Mouse (Mus musculus) thymus, postnatal 25 days (tissue): ENCODE measurements around the gene Mdn1.

Experiments
- DNase-seq: peaks from one replicate; pipeline ENCODE4 v3.0.0; 2022

Gene Mdn1

DNA sequence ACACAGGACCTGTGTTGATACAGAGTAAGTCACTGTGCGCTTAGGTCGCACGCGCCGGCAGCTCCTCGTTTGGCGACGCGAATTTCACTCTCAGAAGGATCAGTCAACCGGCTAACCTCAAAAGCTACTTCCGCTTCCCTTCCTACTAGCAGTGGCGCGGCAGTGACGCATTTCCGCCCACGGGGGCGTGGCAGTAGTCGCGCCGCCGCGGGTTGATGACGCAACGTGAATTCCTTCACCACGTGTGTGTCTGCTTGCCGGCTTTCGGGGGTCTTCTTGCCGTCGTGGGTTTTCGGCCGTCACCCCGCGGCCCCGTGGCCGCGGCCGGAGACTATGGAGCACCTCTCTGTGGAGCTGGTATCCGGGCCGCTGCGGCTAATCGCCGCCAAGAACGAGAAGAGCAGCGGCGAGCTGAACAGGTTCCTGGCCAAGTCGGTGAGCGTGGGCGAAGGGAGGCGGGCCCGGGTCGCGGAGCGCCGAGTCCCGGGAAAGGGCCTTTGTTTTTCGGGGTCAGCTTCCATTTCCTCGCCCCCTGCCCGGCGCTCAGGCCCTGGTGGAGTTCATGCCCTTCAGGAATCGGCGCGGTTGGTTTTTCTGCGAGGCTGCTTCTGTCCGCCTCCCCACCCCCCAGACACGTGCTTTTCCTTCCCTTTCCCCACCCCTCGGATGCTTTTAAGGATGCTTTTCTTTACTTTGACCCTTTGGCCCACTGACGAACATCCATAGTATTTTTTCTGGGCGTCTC lies at the start of gene Mdn1:
Gene Mdn1, plus strand, starts transcription at position 202 of the 745 bp plus-strand sequence.
- peak; percentile 95 for DNase-seq

DNA sequence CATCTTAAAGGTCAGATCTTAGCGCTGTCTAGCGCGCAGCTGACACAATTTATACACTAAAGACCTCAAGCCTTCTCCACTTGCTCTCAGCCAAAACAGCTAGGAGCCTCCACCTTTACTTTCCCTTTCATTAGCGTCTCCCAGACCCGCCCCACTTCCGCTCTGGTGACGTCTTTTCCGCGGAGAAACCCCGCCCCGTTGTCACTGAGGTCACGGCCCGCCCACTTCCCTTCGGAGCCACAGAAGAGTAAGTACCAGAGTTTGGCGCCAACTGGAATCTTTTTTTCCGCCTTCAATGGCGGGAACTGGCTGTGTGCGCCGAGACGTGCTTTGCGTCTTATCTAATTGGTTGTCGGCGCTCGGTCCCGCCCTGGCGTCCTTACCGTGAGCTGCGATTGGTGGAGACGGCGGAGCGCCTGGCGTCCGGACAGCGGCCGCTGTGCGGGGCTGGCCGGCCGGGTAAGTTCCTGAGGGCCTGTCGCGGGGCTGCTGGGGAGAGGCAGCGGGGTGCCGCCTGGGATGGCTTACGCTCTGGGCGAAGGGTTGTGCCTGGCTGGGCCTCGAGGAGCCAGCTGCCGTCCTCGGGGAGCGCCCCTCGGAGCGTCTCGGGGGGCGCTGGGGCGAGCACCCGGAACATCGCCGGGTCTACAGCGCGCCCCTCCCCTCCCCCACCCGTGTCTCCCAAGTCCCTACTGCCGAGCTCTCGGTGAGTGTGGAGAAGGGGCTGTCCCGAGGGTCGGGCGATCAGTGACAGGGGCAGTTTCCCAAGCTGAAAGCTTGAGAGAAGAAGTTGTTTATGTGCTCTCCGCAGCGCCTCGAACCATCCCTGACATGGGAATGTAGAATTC lies 41.7 kb upstream of the Mdn1 start, which contains the start of gene Casp8ap2:
Gene Casp8ap2, plus strand, starts transcription at position 418 of the 848 bp plus-strand sequence.
- DNase-seq: peak; percentile 100

DNA sequence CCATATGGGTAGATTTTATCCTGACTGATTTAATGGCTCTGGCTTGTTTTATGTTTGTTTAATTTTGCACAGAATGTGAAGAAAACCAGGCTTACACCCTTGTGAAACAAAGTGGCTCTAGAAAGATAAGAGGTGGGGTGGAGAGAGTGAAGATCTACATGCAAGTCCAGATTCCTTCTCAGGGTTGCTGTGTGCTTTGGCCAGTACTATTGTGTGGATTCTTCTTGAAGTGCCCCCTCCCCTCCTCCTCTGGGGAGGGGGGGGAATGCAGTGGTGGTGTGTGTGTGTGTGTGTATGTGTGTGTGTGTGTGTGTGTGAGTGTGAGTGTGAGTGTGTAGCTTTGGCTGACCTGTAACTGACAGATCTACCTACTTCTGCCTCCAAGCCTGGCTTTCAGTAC lies 35.3 kb upstream of the Mdn1 start:
- no peak for DNase-seq

DNA sequence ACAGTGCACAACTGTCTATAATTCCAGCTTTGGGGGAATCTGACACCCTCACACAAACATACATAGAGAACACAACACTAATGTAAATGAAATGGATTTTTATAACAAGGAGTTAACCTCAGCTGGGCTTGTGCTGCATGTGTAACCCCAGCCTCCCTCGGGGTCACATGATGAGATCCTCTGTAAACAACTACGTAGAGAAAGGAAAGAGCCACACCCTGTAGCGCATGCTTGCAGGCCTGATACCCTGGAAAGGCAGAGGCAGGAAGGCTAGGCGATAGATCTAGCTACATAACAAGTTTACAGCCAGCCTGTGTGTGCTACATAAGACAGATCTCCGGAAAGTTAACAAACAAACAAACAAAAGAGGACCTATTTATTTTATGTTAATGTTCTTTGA lies 5.2 kb upstream of the Mdn1 start:
- no peak for DNase-seq

DNA sequence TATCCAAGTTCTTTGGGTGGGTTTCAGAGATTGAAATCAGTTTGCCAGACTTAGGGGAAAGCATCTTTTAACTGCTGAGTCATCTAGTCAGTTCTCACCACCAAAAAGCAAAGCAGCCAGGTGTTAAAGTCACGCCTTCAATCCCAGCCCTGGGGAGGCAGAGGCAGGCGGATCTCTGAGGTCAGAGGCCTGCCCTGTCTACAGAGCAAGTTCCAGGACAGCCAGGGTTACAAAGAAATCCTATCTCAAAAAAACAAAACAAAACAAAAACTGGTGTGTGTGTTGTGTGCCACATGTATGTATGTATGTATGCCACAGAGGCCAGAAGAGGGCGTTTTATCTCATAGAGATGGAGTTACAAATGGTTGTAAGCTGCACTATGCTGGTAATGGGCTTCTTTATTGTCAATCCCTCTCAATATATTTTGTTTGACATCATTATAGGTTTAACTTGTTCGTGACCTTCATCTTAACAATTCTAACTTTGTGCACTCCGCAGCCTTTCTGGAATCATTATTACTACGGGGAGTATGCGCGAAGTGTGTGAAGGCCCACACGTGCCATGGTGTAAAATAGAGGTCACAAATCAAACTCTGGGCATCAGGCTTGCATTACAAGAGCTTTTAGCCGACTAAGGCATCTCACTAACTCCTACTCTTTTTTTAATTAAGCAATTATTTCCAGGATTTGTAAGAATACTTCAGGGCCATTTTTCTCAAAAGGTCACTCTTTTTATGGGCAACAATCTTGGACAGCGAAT lies 594 bp upstream of the Mdn1 start:
- DNase-seq: no peak

DNA sequence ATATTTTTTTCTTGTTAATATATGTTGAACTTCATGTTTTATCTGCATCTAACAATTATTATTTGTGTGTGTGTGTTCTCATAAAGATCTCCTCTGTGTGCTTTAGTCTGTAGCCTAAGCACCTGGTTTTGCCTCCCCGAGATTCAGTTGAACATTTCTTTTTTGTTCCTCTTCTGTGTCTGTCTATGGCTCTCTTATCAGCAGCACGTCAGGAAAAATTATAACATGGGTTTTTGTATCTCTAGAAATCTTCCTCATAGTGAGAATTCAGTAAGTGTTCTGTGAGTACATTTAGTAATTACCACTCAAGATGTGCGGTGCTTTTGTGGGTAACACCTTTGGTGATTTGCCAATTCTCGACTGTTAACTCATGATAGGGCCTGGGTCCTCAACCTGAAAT lies 8.9 kb downstream of the Mdn1 start:
- no peak for DNase-seq

DNA sequence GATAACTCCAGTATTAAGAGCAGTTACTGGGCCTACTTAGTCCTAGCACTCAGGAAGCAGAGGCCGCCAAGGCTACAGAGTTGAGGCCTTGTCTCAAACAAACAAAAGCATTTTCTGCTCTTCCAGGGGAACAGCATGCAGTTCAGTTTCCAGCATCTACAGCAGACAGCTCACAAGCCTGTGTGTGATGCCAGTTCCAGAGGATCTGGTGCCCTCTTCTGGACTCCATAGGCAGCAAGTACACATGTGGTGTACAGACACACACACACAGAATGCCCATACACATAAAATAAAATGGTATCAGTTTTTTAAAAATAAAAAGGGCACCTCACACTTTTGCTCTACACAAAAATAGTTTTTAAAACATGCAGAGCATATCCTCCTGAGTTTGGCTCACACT lies 11.4 kb downstream of the Mdn1 start:
- peak; percentile 4 for DNase-seq

GRCm38 (mm10) chr4:32669825-32670224 lies 12.9 kb downstream of the Mdn1 start:
- peak; percentile 8 for DNase-seq

DNA sequence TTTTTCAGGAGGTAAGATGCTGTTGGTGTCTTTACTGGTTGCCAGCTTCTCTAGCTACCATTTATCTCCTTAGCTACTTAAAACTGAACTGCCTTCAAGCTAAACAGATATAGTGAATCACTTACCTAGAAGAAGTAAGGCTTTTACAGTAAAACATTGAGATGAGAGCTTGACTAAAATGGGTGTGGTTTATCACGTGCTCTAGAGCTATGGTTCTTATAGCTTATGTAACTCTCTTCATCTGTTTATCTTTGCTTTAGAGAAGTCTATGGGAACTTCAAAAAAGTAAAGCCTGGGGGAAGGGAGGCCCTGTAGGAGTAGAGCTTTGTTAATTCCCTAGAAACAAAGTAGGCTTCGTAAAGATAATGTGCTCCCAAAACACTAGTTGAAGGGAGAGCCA lies 17.1 kb downstream of the Mdn1 start:
- DNase-seq: no peak

GRCm38 (mm10) chr4:32677471-32677870 lies 20.6 kb downstream of the Mdn1 start:
- no peak for DNase-seq

GRCm38 (mm10) chr4:32680843-32681242 lies 23.9 kb downstream of the Mdn1 start:
- no peak for DNase-seq

DNA sequence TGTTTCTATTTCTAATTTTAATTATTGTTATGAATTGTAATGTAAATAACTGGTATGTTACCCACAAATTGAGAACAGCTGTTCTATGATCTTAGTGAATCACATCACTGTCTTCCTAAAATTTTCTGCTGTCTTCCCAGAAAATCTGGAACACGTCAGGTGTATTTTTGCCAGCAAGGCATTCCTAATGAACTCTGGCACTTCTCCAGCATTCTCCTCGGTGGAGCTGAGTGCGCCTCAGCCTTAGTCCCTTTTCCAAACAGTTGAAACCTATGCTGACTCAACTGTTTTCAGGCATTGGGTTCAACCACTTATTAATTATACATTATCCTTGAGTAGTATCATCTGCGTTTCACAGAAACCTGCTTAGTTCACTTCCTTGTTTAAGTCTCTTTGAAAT lies 25.6 kb downstream of the Mdn1 start:
- no peak for DNase-seq

GRCm38 (mm10) chr4:32683061-32683582 lies 26.2 kb downstream of the Mdn1 start:
- DNase-seq: no peak

- no peak for DNase-seq
These were observed 60.8 kb downstream of the Mdn1 start for GRCm38 (mm10) chr4:32717733-32718132.

- DNase-seq: no peak
These were observed 88.5 kb downstream of the Mdn1 start for GRCm38 (mm10) chr4:32745394-32745793.

- DNase-seq: no peak
These were observed 91.5 kb downstream of the Mdn1 start for GRCm38 (mm10) chr4:32748396-32748795.

DNA sequence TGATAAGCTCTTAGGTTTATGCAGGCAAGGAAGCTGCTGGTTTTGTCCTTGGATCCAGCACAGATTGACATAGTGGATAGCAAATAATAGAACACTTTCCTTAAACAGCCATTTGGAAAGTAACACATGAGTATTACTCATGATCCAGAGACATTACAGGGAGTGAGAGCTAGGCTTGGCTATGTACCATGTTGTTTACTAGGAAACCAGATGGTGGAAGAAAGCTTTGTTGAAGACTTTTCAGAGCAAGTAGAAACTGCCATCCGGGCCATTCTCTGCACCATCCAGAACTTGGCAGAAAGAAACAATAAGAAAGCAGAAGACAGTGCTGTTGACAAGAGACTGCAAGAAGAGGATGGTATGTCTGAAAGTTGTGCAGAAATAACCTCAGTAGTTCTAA lies 93.8 kb downstream of the Mdn1 start:
- no peak for DNase-seq

GRCm38 (mm10) chr4:32757430-32757829 lies 100.5 kb downstream of the Mdn1 start:
- no peak for DNase-seq

- no peak for DNase-seq
These were observed 110.6 kb downstream of the Mdn1 start for GRCm38 (mm10) chr4:32767471-32767870.

- peak; percentile 64 for DNase-seq
These were observed 111.1 kb downstream of the Mdn1 start for GRCm38 (mm10) chr4:32768046-32768445.

GRCm38 (mm10) chr4:32770284-32770810 lies 113.4 kb downstream of the Mdn1 start:
- peak; percentile 7 for DNase-seq

- no peak for DNase-seq
These were observed 123.1 kb downstream of the Mdn1 start for GRCm38 (mm10) chr4:32779996-32780395.

DNA sequence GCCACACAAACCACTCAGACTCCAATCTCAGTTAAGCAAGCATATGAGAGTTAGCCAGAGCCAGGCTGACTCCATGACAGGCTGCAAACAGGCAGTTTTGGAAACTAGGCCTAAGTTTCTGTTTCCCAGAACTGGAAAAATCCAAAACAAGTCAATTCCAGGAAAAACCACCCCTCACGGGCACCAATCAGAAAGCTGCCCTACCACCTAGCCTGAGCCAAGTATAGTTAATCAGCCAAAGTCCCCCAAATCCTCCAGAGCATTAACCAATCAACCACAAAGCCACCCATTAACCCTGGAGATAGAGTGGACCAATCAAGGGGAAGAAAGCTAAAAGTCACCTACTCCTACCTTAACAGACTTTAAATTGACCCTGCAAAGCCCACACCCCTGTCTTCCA lies 130.2 kb downstream of the Mdn1 start:
- no peak for DNase-seq
